8 mouse cellular contexts compared by ENCODE assay signal in genomic region chr15:97964836-97965187, GRCm38 (mm10). TPM values are rescaled to one million over a fixed set of nuclear protein-coding genes. Genes with fewer than 3 reads are reported as not detected.
DNase-seq lines count a peak whose midpoint lies in the region; ATAC-seq lines count a peak whose summit lies in the region.

No protein-coding gene starts in this region.

- peaks cover 14% of the 10 kb centered on the region for H3K4me1 ChIP-seq in heart, embryonic 13.5 days
- H3K4me1 ChIP-seq in brown adipose tissue, adult 24 weeks (ENCODE audit: control insufficient read depth, insufficient read depth, insufficient read length, low read length): peaks cover 3% of the 10 kb centered on the region; the same call in 1 of the 2 replicates
- H3K4me1 ChIP-seq in heart, embryonic 15.5 days (replicated peaks): peaks cover 6% of the 10 kb centered on the region
- peaks cover 29% of the 10 kb centered on the region for H3K4me1 ChIP-seq in midbrain, embryonic 10.5 days

- peak overlapping the region; percentile 77 for H3K4me3 ChIP-seq in heart, embryonic 13.5 days
- H3K4me3 ChIP-seq in brown adipose tissue, adult 24 weeks (ENCODE audit: insufficient read depth, low read depth, low read length): peak overlapping the region; percentile 92
- peak overlapping the region; percentile 82 for H3K4me3 ChIP-seq in heart, embryonic 15.5 days
- H3K4me3 ChIP-seq in midbrain, embryonic 10.5 days: peak overlapping the region; percentile 61

- peak overlapping the region; percentile 90 for H3K9ac ChIP-seq in heart, embryonic 13.5 days
- peak overlapping the region; percentile 90 for H3K9ac ChIP-seq in heart, embryonic 15.5 days

- WGBS in heart, embryonic 13.5 days: 19% methylated on average over 7 of the region's 7 CpGs
- 28% methylated on average over 7 of the region's 7 CpGs for WGBS in heart, embryonic 15.5 days
- WGBS in midbrain, embryonic 10.5 days: 11% methylated on average over 7 of the region's 7 CpGs

- H3K36me3 ChIP-seq in heart, embryonic 13.5 days: peaks cover 10% of the 10 kb centered on the region; the same call in 1 of the 2 replicates
- H3K36me3 ChIP-seq in heart, embryonic 15.5 days: no peaks in the 10 kb centered on the region
- H3K36me3 ChIP-seq in midbrain, embryonic 10.5 days: peaks cover 11% of the 10 kb centered on the region

- no peak for DNase-seq in heart, adult 18-20 months
- no peak for DNase-seq in midbrain, embryonic 10.5 days (ENCODE audit: low spot score)
- DNase-seq in right cerebral cortex, postnatal 36 days (ENCODE audit: low spot score in 2 of 2): no peak
- DNase-seq in adrenal gland, postnatal 14 days: no peak

- peak overlapping the region; percentile 91 for H3K4me2 ChIP-seq in heart, embryonic 13.5 days
- H3K4me2 ChIP-seq in heart, embryonic 15.5 days: peak overlapping the region; percentile 91

- H3K9me3 ChIP-seq in heart, embryonic 13.5 days: no peaks in the 10 kb centered on the region
- H3K9me3 ChIP-seq in heart, embryonic 15.5 days (replicated peaks): no peaks in the 10 kb centered on the region
- no peaks in the 10 kb centered on the region for H3K9me3 ChIP-seq in midbrain, embryonic 10.5 days (replicated peaks)

- H3K27me3 ChIP-seq in heart, embryonic 13.5 days (replicated peaks): no peaks in the 10 kb centered on the region
- H3K27me3 ChIP-seq in heart, embryonic 15.5 days: no peaks in the 10 kb centered on the region
- no peaks in the 10 kb centered on the region for H3K27me3 ChIP-seq in midbrain, embryonic 10.5 days (ENCODE audit: low read depth, poor library complexity, severe bottlenecking)

- ATAC-seq in heart, embryonic 13.5 days (ENCODE audit: extremely low read depth, insufficient number of reproducible peaks, low FRiP score, low TSS enrichment): no peak
- no peak for ATAC-seq in heart, embryonic 15.5 days (replicated peaks; ENCODE audit: insufficient number of reproducible peaks, insufficient read depth, low FRiP score, low read depth)
- ATAC-seq in monocyte, adult 5-6 weeks (replicated peaks; ENCODE audit: insufficient number of reproducible peaks, low FRiP score, low TSS enrichment, poor library complexity, severe bottlenecking): no peak

- H3K27ac ChIP-seq in heart, embryonic 13.5 days (replicated peaks): peak overlapping the region; percentile 74; the same call in 1 of the 2 replicates
- H3K27ac ChIP-seq in brown adipose tissue, adult 24 weeks (replicated peaks; ENCODE audit: low read depth, low read length): no peak overlapping the region
- H3K27ac ChIP-seq in heart, embryonic 15.5 days: no peak overlapping the region
- peak overlapping the region; percentile 91 for H3K27ac ChIP-seq in midbrain, embryonic 10.5 days (replicated peaks)

RNA-seq across cellular contexts. Expression of gene Tmem106c, which starts 0.8 kb away (rescaled TPM):
- 29.6 and 36.5 TPM in 2 replicates for polyA plus RNA-seq in heart, embryonic 13.5 days (2015; fragmentation: Nextera tagmentation; extraction: Ambion mirVana)
- 10 to 100 TPM; 16.0 to 16.5 TPM for total RNA-seq in heart, adult 18-20 months (2021)
- 19.7 and 33.2 TPM in 2 replicates for polyA plus RNA-seq in brown adipose tissue, adult 24 weeks (2012; ENCODE audit: insufficient read depth, insufficient read length, missing spikeins)
- polyA plus RNA-seq in heart, embryonic 15.5 days (2015; fragmentation: Nextera tagmentation; extraction: Ambion mirVana): 31.9 and 40.5 TPM in 2 replicates
- 55.6 and 61.1 TPM in 2 replicates for polyA plus RNA-seq in midbrain, embryonic 10.5 days (2016; fragmentation: Nextera tagmentation; extraction: Ambion mirVana)
- 4.1 to 9.3 TPM (median 4.1 TPM) in 3 replicates for total RNA-seq in monocyte, adult 5-6 weeks (2017)
- 39.4 and 40.9 TPM in 2 replicates for total RNA-seq in adrenal gland, postnatal 14 days (2021)

RNA-seq across cellular contexts. Expression of gene Col2a1, which starts 39.7 kb away (rescaled TPM):
- polyA plus RNA-seq in heart, embryonic 13.5 days (2015; fragmentation: Nextera tagmentation; extraction: Ambion mirVana): 26.1 and 27.8 TPM in 2 replicates
- under 1 TPM in 1 of 2 experiments, not detected in 1; 0.36 TPM for total RNA-seq in heart, adult 18-20 months (2021)
- not detected in 2 replicates for polyA plus RNA-seq in brown adipose tissue, adult 24 weeks (2012; ENCODE audit: insufficient read depth, insufficient read length, missing spikeins)
- 8.3 and 35.1 TPM in 2 replicates for polyA plus RNA-seq in heart, embryonic 15.5 days (2015; fragmentation: Nextera tagmentation; extraction: Ambion mirVana)
- 142 and 151 TPM in 2 replicates for polyA plus RNA-seq in midbrain, embryonic 10.5 days (2016; fragmentation: Nextera tagmentation; extraction: Ambion mirVana)
- 1.1 TPM in 1 of 3 replicates, not detected in the others for total RNA-seq in monocyte, adult 5-6 weeks (2017)
- total RNA-seq in adrenal gland, postnatal 14 days (2021): 0.23 TPM in 1 of 2 replicates, not detected in the other

RNA-seq across cellular contexts. Expression of gene Vdr, which starts 54.4 kb away (rescaled TPM):
- 1.1 TPM in 2 replicates for polyA plus RNA-seq in heart, embryonic 13.5 days (2015; fragmentation: Nextera tagmentation; extraction: Ambion mirVana)
- total RNA-seq in heart, adult 18-20 months (2021): 1 to 10 TPM; 2.4 to 3.4 TPM
- polyA plus RNA-seq in brown adipose tissue, adult 24 weeks (2012; ENCODE audit: insufficient read depth, insufficient read length, missing spikeins): 0.25 and 1.5 TPM in 2 replicates
- 1.2 and 1.3 TPM in 2 replicates for polyA plus RNA-seq in heart, embryonic 15.5 days (2015; fragmentation: Nextera tagmentation; extraction: Ambion mirVana)
- polyA plus RNA-seq in midbrain, embryonic 10.5 days (2016; fragmentation: Nextera tagmentation; extraction: Ambion mirVana): 0.72 and 1.0 TPM in 2 replicates
- 1.3 to 2.5 TPM in 2 of 3 replicates, not detected in the other for total RNA-seq in monocyte, adult 5-6 weeks (2017)
- total RNA-seq in adrenal gland, postnatal 14 days (2021): 6.6 and 7.0 TPM in 2 replicates

Comparison
In these comparisons a context has a peak if more than half of its experiments do, and no peak if none do; other contexts are left out.
1. H3K27ac ChIP-seq: peak in heart, embryonic 13.5 days (single experiment) and midbrain, embryonic 10.5 days (single experiment); none in brown adipose tissue, adult 24 weeks (single experiment) and heart, embryonic 15.5 days (single experiment).
2. Peak in every context shown above with its lines, with median percentiles within 50 percentile points of each other: H3K4me3 ChIP-seq.